Mouse (Mus musculus): ENCODE measurements at regions not wholly inside any gene's neighbourhood (a gene's known extent, or its start where the extent isn't known, plus 50 kb on each side); places are given as distances from the start of the nearest gene placed in this dataset.

DNA sequence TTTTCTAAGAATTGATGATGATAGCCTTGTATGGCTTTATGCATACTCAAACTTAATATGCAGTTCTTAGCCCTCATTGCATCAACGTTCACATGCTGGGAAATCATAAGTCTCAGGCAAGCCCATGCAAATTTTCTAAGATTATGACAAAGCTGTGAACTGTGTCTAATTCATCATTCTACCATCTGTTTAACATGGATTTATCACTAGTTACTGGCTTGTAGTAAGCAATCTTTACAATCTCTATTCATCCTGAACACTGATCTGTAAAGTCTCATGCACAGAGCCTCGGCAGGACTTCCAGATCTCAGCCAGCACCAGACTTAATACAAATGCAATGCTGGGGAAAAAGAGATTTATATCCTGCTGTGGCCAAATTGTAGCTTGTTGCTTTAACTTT, 6702.1 kb downstream of the 9330182O14Rik start:
- H3K36me3 ChIP-seq (ENCODE audit: control insufficient read depth, insufficient read depth, low read length) = no peaks in the 10 kb centered on the region
- H3K9ac ChIP-seq (ENCODE audit: low read depth, low read length) = no peak overlapping the region
- WGBS = 43% methylated on average over 2 of the region's 2 CpGs
- H3K27me3 ChIP-seq (replicated peaks; ENCODE audit: control insufficient read depth, insufficient read depth, low read length) = no peaks in the 10 kb centered on the region
- no peak overlapping the region for H3K4me2 ChIP-seq (ENCODE audit: low read length)
- H3K4me3 ChIP-seq (ENCODE audit: low read length) = no peak overlapping the region
- H3K27ac ChIP-seq (ENCODE audit: low read depth, low read length) = no peak overlapping the region
- ATAC-seq = peak; percentile 89
- no peaks in the 10 kb centered on the region; the same call in 1 of the 2 replicates for H3K9me3 ChIP-seq (ENCODE audit: control insufficient read depth, low read length)
- H3K4me1 ChIP-seq (ENCODE audit: control insufficient read depth, insufficient read depth, low read depth, low read length) = no peaks in the 10 kb centered on the region

DNA sequence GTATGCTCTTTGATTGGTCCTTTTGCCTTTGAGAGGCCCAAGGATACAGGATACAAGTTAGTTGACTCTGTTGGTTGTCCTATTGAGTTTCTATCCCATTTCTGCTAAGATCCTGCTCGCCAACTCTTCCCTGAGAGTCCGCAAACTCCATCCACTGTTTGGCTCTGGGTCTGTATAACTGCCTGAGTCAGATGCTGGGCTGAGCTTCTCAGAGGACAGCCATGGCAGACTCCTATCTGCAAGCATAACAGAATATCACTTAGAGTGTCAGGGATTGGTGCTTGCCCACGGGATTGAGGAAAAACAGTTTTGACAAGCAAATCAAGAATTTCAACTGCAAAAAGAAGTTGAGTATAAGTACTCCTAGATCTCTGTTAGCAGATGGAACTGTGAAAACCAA, 6703.9 kb downstream of the 9330182O14Rik start:
- H3K36me3 ChIP-seq (ENCODE audit: control insufficient read depth, insufficient read depth, low read length) = no peaks in the 10 kb centered on the region
- no peak for ATAC-seq
- H3K27me3 ChIP-seq (replicated peaks; ENCODE audit: control insufficient read depth, insufficient read depth, low read length) = no peaks in the 10 kb centered on the region
- H3K4me2 ChIP-seq (ENCODE audit: low read length) = no peak overlapping the region
- H3K4me1 ChIP-seq (ENCODE audit: control insufficient read depth, insufficient read depth, low read depth, low read length) = no peaks in the 10 kb centered on the region
- no peaks in the 10 kb centered on the region for H3K9me3 ChIP-seq (ENCODE audit: control insufficient read depth, low read length)
- H3K4me3 ChIP-seq (ENCODE audit: low read length) = no peak overlapping the region
- WGBS = 85% methylated on average over 3 of the region's 3 CpGs
- H3K9ac ChIP-seq (ENCODE audit: low read depth, low read length) = no peak overlapping the region
- no peak overlapping the region for H3K27ac ChIP-seq (ENCODE audit: low read depth, low read length)

DNA sequence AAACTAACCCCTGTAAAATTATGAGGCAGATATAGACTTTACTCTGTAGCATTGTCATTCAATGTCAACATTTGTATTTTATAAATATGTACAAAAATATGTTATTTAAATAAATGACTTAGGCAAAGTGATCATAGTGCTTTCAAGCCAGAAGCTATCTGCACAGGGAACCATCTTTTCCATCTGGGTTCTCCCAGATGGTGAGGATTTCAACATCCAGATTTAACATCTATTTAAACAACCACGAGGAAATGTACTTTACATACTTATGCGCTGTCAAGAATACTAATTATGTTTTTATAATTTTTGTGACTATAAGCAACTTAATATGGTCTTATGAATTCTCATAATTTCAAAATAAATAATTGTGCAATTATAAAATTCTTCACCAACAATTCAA, 6715.4 kb downstream of the 9330182O14Rik start:
- H3K4me3 ChIP-seq (ENCODE audit: low read length) = no peak overlapping the region
- H3K9me3 ChIP-seq (ENCODE audit: control insufficient read depth, low read length) = no peaks in the 10 kb centered on the region
- ATAC-seq = no peak
- no peaks in the 10 kb centered on the region for H3K27me3 ChIP-seq (replicated peaks; ENCODE audit: control insufficient read depth, insufficient read depth, low read length)
- H3K9ac ChIP-seq (ENCODE audit: low read depth, low read length) = no peak overlapping the region
- H3K36me3 ChIP-seq (ENCODE audit: control insufficient read depth, insufficient read depth, low read length) = no peaks in the 10 kb centered on the region
- WGBS = 81% methylated on average over 2 of the region's 2 CpGs
- H3K4me2 ChIP-seq (ENCODE audit: low read length) = no peak overlapping the region
- no peaks in the 10 kb centered on the region for H3K4me1 ChIP-seq (ENCODE audit: control insufficient read depth, insufficient read depth, low read depth, low read length)
- H3K27ac ChIP-seq (ENCODE audit: low read depth, low read length) = no peak overlapping the region

Data from hindbrain, embryonic 16.5 days (tissue).